Mouse (Mus musculus) lung, postnatal 10 days (tissue): Measurements from ENCODE around the gene Hist2h2ac.
A peak's percentile ranks its signal among the peaks of the same experiment; 100 is the strongest.
"Not testable (repeated sequence)": the region's sequence is repeated elsewhere in the genome, so short reads cannot be mapped to it uniquely, and the experiment has no call there.

Source experiments
- DNase-seq: peaks from one replicate; pipeline ENCODE4 v3.0.0; 2021

The Hist2h2ac gene

GRCm38 (mm10) chr3:96226695-96227648 lies 6.3 kb upstream of the Hist2h2ac start:
- DNase-seq = no peak

GRCm38 (mm10) chr3:96225421-96225820 lies 4.7 kb upstream of the Hist2h2ac start:
- no peak for DNase-seq

- DNase-seq = no peak
Measured at GRCm38 (mm10) chr3:96222774-96223173, 2.1 kb upstream of the Hist2h2ac start.

- no peak for DNase-seq
Measured at GRCm38 (mm10) chr3:96221640-96222038, 959 bp upstream of the Hist2h2ac start.

- DNase-seq = not testable (repeated sequence)
Measured at GRCm38 (mm10) chr3:96220131-96220764, 432 bp downstream of the Hist2h2ac start.

- peak; percentile 78 for DNase-seq
Measured at GRCm38 (mm10) chr3:96219661-96220130, 984 bp downstream of the Hist2h2ac start, which contains the start of the genes Bola1 and Hist2h2ab. Gene Bola1 (minus strand): TSS chr3:96219709. Gene Hist2h2ab (plus strand): TSS chr3:96219865.

- peak; percentile 29 for DNase-seq
Measured at GRCm38 (mm10) chr3:96219191-96219641, 1.5 kb downstream of the Hist2h2ac start.

- DNase-seq = peak; percentile 36
Measured at GRCm38 (mm10) chr3:96209242-96209641, 11.4 kb downstream of the Hist2h2ac start.

- no peak for DNase-seq
Measured at GRCm38 (mm10) chr3:96207819-96208218, 12.9 kb downstream of the Hist2h2ac start.

GRCm38 (mm10) chr3:96199731-96200130 lies 20.9 kb downstream of the Hist2h2ac start:
- no peak for DNase-seq

GRCm38 (mm10) chr3:96198601-96199251 lies 22.0 kb downstream of the Hist2h2ac start:
- not testable (repeated sequence) for DNase-seq

- DNase-seq = no peak
Measured at GRCm38 (mm10) chr3:96198181-96198580, 22.5 kb downstream of the Hist2h2ac start.

GRCm38 (mm10) chr3:96197129-96197749 lies 23.4 kb downstream of the Hist2h2ac start:
- DNase-seq = peak; percentile 91

GRCm38 (mm10) chr3:96196437-96197128 lies 24.1 kb downstream of the Hist2h2ac start:
- DNase-seq = no peak

GRCm38 (mm10) chr3:96195616-96196313 lies 24.9 kb downstream of the Hist2h2ac start:
- no peak for DNase-seq

- no peak for DNase-seq
Measured at GRCm38 (mm10) chr3:96194966-96195365, 25.7 kb downstream of the Hist2h2ac start.

- peak; percentile 57 for DNase-seq
Measured at GRCm38 (mm10) chr3:96192977-96193376, 27.7 kb downstream of the Hist2h2ac start.

- DNase-seq = no peak
Measured at GRCm38 (mm10) chr3:96182382-96182776, 38.3 kb downstream of the Hist2h2ac start.

GRCm38 (mm10) chr3:96181510-96182381 lies 38.9 kb downstream of the Hist2h2ac start:
- DNase-seq = no peak
